Mouse (Mus musculus) hindbrain, postnatal 0 days (tissue): Measurements from ENCODE around the gene Kcnrg. TPM values are rescaled to one million over a fixed set of nuclear protein-coding genes. Genes with fewer than 3 reads are reported as not detected.
"Not testable (repeated sequence)": the region's sequence is repeated elsewhere in the genome, so short reads cannot be mapped to it uniquely, and the experiment has no call there.

Experiments
- ATAC-seq: fragments of 200-750 bp; cut with Nextera tagmentation; 2 replicates; pipeline ENCODE4 v1.8.0; 2017; ENCODE audit warnings: mild to moderate bottlenecking, moderate TSS enrichment, moderate library complexity
- DNase-seq: peaks from one replicate; pipeline ENCODE4 v3.0.0-alpha.2; 2015; ENCODE audit warnings: low spot score
- H3K27ac ChIP-seq: fragments of 300-500 bp; sonication (generic); 2 replicates; pipeline ENCODE4 v1.5.1; 2014; ENCODE audit warnings: mild to moderate bottlenecking
- H3K27me3 ChIP-seq: fragments of 300-500 bp; sonication (generic); 2 replicates; pipeline ENCODE4 v1.6.1; 2014; ENCODE audit warnings: low read length, mixed read lengths; ENCODE audit not compliant: insufficient read depth
- H3K36me3 ChIP-seq: fragments of 300-500 bp; sonication (generic); 2 replicates; pipeline ENCODE4 v1.6.1; 2014; ENCODE audit warnings: low read length, mixed read lengths; ENCODE audit not compliant: insufficient read depth
- H3K4me1 ChIP-seq: fragments of 300-500 bp; sonication (generic); 2 replicates; pipeline ENCODE4 v1.6.1; 2014; ENCODE audit warnings: antibody characterized with exemption, low read length, mixed read lengths; ENCODE audit not compliant: insufficient read depth
- H3K4me2 ChIP-seq: fragments of 300-500 bp; sonication (generic); 2 replicates; pipeline ENCODE4 v1.6.1; 2014; ENCODE audit warnings: low read depth, mild to moderate bottlenecking, low read length, moderate library complexity, mixed read lengths
- H3K4me3 ChIP-seq: fragments of 300-500 bp; sonication (generic); 2 replicates; pipeline ENCODE4 v1.5.1; 2014; ENCODE audit warnings: low read length
- H3K9ac ChIP-seq: fragments of 300-500 bp; sonication (generic); replicated peaks from 2 replicates; pipeline ENCODE4 v1.6.1; 2014; ENCODE audit warnings: mild to moderate bottlenecking, low read length, moderate library complexity, mixed read lengths
- H3K9me3 ChIP-seq: fragments of 300-500 bp; sonication (generic); 2 replicates; pipeline ENCODE4 v1.6.1; 2016; ENCODE audit warnings: low read length, mixed read lengths
- CTCF ChIP-seq: IDR thresholded peaks from 2 replicates; pipeline ENCODE4 v1.5.1; 2016; ENCODE audit warnings: antibody characterized with exemption, control low read depth, low read depth
- WGBS: fragments of 180-500 bp; shearing (Covaris S2); extraction: QIAGEN DNeasy Blood & Tissue Kit; methylation state at CpG from one replicate; pipeline ENCODE4 v1.1.7; 2014; 5-methylcytosine and 5-hydroxymethylcytosine counted together
- polyA plus RNA-seq: library from polyadenylated mRNA; unstranded; fragments of >200 nt; fragmentation: Nextera tagmentation; extraction: Ambion mirVana; gene quantifications from 2 replicates; pipeline ENCODE4 v1.2.1, GENCODE M21; 2015
- total RNA-seq: library from RNA; depleted of rRNA; stranded (reverse); fragments of >200 nt; gene quantifications from 2 replicates; pipeline ENCODE4 v1.2.3, GENCODE M21; 2014

Kcnrg gene
- total and polyA plus RNA-seq, 2 experiments from 2014 or later = 1.5 to 2.5 TPM

DNA sequence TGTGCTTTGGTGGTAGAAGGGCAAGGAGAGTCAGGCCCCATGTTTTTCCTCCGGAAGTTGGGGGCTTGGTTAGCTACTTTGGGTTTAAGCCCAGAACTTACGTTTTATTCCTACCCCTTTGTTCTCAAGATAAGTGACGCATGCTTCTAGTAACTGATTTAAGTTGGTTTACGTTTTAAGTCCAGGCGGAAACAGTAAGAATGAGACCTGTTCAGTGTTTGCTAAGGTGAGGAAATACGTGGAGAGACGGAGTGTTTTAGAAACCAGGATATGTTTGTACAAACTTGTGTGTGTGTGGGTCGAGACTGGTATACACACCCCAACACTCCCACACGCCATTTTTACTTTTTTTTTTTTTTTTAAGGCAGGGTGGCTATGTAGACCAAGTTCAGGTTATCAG lies 5.9 kb upstream of the Kcnrg start:
- TF ChIP-seq CTCF = no peak
- H3K9me3 ChIP-seq = no peaks in the 10 kb centered on the region

GRCm38 (mm10) chr14:61603069-61603755 lies 4.0 kb upstream of the Kcnrg start:
- H3K4me3 ChIP-seq = no peak overlapping the region
- no peak for DNase-seq
- 66% methylated on average over 8 of the region's 8 CpGs for WGBS
- no peak for ATAC-seq
- H3K4me1 ChIP-seq = peaks cover 3% of the 10 kb centered on the region; the same call in 1 of the 2 replicates
- no peak overlapping the region for H3K27ac ChIP-seq
- H3K27me3 ChIP-seq = no peaks in the 10 kb centered on the region
- H3K9ac ChIP-seq = no peak overlapping the region
- H3K36me3 ChIP-seq = no peaks in the 10 kb centered on the region; the same call in 1 of the 2 replicates
- TF ChIP-seq CTCF = no peak
- H3K9me3 ChIP-seq = no peaks in the 10 kb centered on the region
- no peak overlapping the region for H3K4me2 ChIP-seq

More for the DNA sequence above, 5.9 kb upstream of the Kcnrg start:
- no peak for ATAC-seq
- H3K27me3 ChIP-seq = no peaks in the 10 kb centered on the region
- no peak overlapping the region for H3K4me3 ChIP-seq
- H3K27ac ChIP-seq = no peak overlapping the region
- H3K9ac ChIP-seq = no peak overlapping the region
- H3K4me1 ChIP-seq = peaks cover 3% of the 10 kb centered on the region; the same call in 1 of the 2 replicates
- H3K4me2 ChIP-seq = peak overlapping the region; percentile 69; the same call in 1 of the 2 replicates
- no peaks in the 10 kb centered on the region; the same call in 1 of the 2 replicates for H3K36me3 ChIP-seq
- DNase-seq = no peak
- 91% methylated on average over 9 of the region's 9 CpGs for WGBS

GRCm38 (mm10) chr14:61604081-61604480 lies 3.2 kb upstream of the Kcnrg start:
- no peak overlapping the region for H3K4me2 ChIP-seq
- H3K27ac ChIP-seq = no peak overlapping the region
- H3K9ac ChIP-seq = no peak overlapping the region
- TF ChIP-seq CTCF = no peak
- no peak for ATAC-seq
- H3K4me3 ChIP-seq = no peak overlapping the region
- peaks cover 3% of the 10 kb centered on the region; the same call in 1 of the 2 replicates for H3K4me1 ChIP-seq
- no peaks in the 10 kb centered on the region for H3K9me3 ChIP-seq
- no peak for DNase-seq
- no peaks in the 10 kb centered on the region; the same call in 1 of the 2 replicates for H3K36me3 ChIP-seq
- no peaks in the 10 kb centered on the region for H3K27me3 ChIP-seq
- 81% methylated on average over 3 of the region's 3 CpGs for WGBS

DNA sequence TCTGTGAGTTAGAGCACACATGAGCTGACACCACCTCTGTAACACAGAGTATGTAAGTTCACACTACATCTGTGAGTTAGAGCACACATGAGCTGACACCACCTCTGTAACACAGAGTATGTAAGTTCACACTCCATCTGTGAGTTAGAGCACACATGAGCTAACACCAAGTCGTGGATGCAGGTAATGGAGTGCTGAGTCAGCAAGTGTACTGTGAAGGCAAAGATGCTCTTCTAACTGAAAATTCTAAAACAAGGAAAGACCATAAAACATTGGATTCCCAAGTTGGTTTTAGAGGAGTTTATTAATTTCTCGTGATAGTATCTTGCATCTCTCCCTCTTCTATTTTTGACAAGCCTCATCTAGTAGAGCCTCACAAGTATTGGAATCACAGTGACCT lies 1.2 kb upstream of the Kcnrg start:
- not testable (repeated sequence) for ATAC-seq, H3K4me1 ChIP-seq, H3K36me3 ChIP-seq, H3K4me3 ChIP-seq, H3K27ac ChIP-seq, DNase-seq, H3K9ac ChIP-seq, H3K27me3 ChIP-seq, H3K9me3 ChIP-seq, H3K4me2 ChIP-seq
- WGBS = 86% methylated on average over 2 of the region's 2 CpGs

DNA sequence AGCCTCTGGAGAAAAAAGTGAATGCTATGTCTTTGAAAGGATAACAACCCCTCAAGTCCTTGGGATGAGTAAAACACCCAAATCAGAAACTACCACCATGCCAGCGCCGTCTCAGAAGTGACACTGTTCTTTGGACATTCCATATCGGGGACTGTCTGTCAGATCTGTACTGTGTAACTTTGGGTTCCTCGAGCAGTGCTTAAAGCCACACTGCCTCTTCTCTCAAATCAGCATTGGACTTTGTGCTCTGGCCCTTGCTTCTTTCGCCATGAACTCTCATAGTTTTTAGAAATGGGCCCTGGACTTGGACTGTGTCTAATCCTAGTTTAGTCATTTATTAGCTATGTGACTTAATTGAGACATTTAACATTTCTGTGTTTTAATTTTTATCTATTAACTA lies 4.5 kb downstream of the Kcnrg start:
- ATAC-seq (no peak), DNase-seq (no peak)
- no peak overlapping the region for H3K4me3 ChIP-seq
- 0 out of 2 replicates have a peak, but pooled peaks cover 8% of the 10 kb centered on the region for H3K36me3 ChIP-seq
- no peak overlapping the region for H3K9ac ChIP-seq
- 93% methylated on average over 5 of the region's 5 CpGs for WGBS
- no peak overlapping the region for H3K4me2 ChIP-seq
- no peak for TF ChIP-seq CTCF
- H3K27me3 ChIP-seq = no peaks in the 10 kb centered on the region
- no peaks in the 10 kb centered on the region for H3K4me1 ChIP-seq
- H3K9me3 ChIP-seq = no peaks in the 10 kb centered on the region
- no peak overlapping the region for H3K27ac ChIP-seq

GRCm38 (mm10) chr14:61613319-61613718 lies 6.1 kb downstream of the Kcnrg start:
- H3K36me3 ChIP-seq = 0 out of 2 replicates have a peak, but pooled peaks cover 8% of the 10 kb centered on the region
- H3K27me3 ChIP-seq = no peaks in the 10 kb centered on the region
- no peak overlapping the region for H3K9ac ChIP-seq
- no peaks in the 10 kb centered on the region for H3K4me1 ChIP-seq
- no peaks in the 10 kb centered on the region for H3K9me3 ChIP-seq
- WGBS = 96% methylated on average over 2 of the region's 2 CpGs
- no peak overlapping the region for H3K4me2 ChIP-seq
- no peak overlapping the region for H3K4me3 ChIP-seq
- ATAC-seq (no peak), DNase-seq (no peak)
- H3K27ac ChIP-seq = no peak overlapping the region
- no peak for TF ChIP-seq CTCF

GRCm38 (mm10) chr14:61620371-61620770 lies 13.1 kb downstream of the Kcnrg start:
- TF ChIP-seq CTCF = no peak
- Histone ChIP-seq H3K4me2 (no peak overlapping the region), H3K9me3 (no peaks in the 10 kb centered on the region), H3K27ac (no peak overlapping the region), H3K4me3 (no peak overlapping the region), H3K27me3 (no peaks in the 10 kb centered on the region), H3K9ac (no peak overlapping the region), H3K4me1 (no peaks in the 10 kb centered on the region), H3K36me3 (no peaks in the 10 kb centered on the region)
- 89% methylated on average over 2 of the region's 2 CpGs for WGBS
- DNase-seq = no peak
- no peak for ATAC-seq
